Mouse (Mus musculus): ENCODE data around the gene Tm2d1.
"Not testable (repeated sequence)": the region's sequence is repeated elsewhere in the genome, so short reads cannot be mapped to it uniquely, and the experiment has no call there.

Tm2d1 gene

GRCm38 (mm10) chr4:98382716-98383424 is at the start of gene Tm2d1:
TSS of gene Tm2d1 (minus strand) at chr4:98383306.
- peak; percentile 48 to 66 for DNase-seq (ENCODE audit: low spot score in 2 of 2)

GRCm38 (mm10) chr4:98428371-98428770 is 45.3 kb upstream of the Tm2d1 start:
- no peak for DNase-seq (ENCODE audit: low spot score in 2 of 2)

GRCm38 (mm10) chr4:98415150-98415549 is 32.0 kb upstream of the Tm2d1 start:
- DNase-seq (ENCODE audit: low spot score in 2 of 2) = not testable (repeated sequence)

GRCm38 (mm10) chr4:98408455-98408854 is 25.3 kb upstream of the Tm2d1 start:
- DNase-seq (ENCODE audit: low spot score in 2 of 2) = no peak

- DNase-seq (ENCODE audit: low spot score in 2 of 2) = no peak
Observed at GRCm38 (mm10) chr4:98404412-98404811, 21.3 kb upstream of the Tm2d1 start.

- DNase-seq (ENCODE audit: low spot score in 2 of 2) = no peak
Observed at GRCm38 (mm10) chr4:98403492-98403891, 20.4 kb upstream of the Tm2d1 start.

GRCm38 (mm10) chr4:98401584-98401962 is 18.5 kb upstream of the Tm2d1 start:
- no peak for DNase-seq (ENCODE audit: low spot score in 2 of 2)

- DNase-seq (ENCODE audit: low spot score in 2 of 2) = no peak
Observed at GRCm38 (mm10) chr4:98400926-98401583, 17.9 kb upstream of the Tm2d1 start.

GRCm38 (mm10) chr4:98395690-98396437 is 12.8 kb upstream of the Tm2d1 start, which contains the start of gene Patj:
TSS of gene Patj (plus strand) at chr4:98395785.
- peak; percentile 19 to 37 for DNase-seq (ENCODE audit: low spot score in 2 of 2)

- no peak for DNase-seq (ENCODE audit: low spot score in 2 of 2)
Observed at GRCm38 (mm10) chr4:98395346-98395689, 12.2 kb upstream of the Tm2d1 start.

- no peak for DNase-seq (ENCODE audit: low spot score in 2 of 2)
Observed at GRCm38 (mm10) chr4:98385036-98385435, 1.9 kb upstream of the Tm2d1 start.

GRCm38 (mm10) chr4:98376943-98377342 is 6.2 kb downstream of the Tm2d1 start:
- no peak for DNase-seq (ENCODE audit: low spot score in 2 of 2)

GRCm38 (mm10) chr4:98375401-98375800 is 7.7 kb downstream of the Tm2d1 start:
- DNase-seq (ENCODE audit: low spot score in 2 of 2) = no peak

GRCm38 (mm10) chr4:98358034-98358809 is 24.9 kb downstream of the Tm2d1 start:
- no peak for DNase-seq (ENCODE audit: low spot score in 2 of 2)

GRCm38 (mm10) chr4:98348580-98348979 is 34.5 kb downstream of the Tm2d1 start:
- DNase-seq (ENCODE audit: low spot score in 2 of 2) = no peak

GRCm38 (mm10) chr4:98345783-98346182 is 37.3 kb downstream of the Tm2d1 start:
- peak; percentile 28 to 33 for DNase-seq (ENCODE audit: low spot score in 2 of 2)

GRCm38 (mm10) chr4:98339992-98340564 is 43.0 kb downstream of the Tm2d1 start:
- no peak for DNase-seq (ENCODE audit: low spot score in 2 of 2)

- no peak for DNase-seq (ENCODE audit: low spot score in 2 of 2)
Observed at GRCm38 (mm10) chr4:98338636-98339630, 44.2 kb downstream of the Tm2d1 start.

- DNase-seq (ENCODE audit: low spot score in 2 of 2) = no peak
Observed at GRCm38 (mm10) chr4:98337197-98337596, 45.9 kb downstream of the Tm2d1 start.

- DNase-seq (ENCODE audit: low spot score in 2 of 2) = no peak
Observed at GRCm38 (mm10) chr4:98335726-98336125, 47.4 kb downstream of the Tm2d1 start.
